Mouse (Mus musculus): ENCODE results near the gene Cltrn.

Gene Cltrn

GRCm38 (mm10) chrX:164145463-164146250 lies 57.0 kb downstream of the Cltrn start:
- no peak for DNase-seq

- DNase-seq = peak; percentile 33
Observed at GRCm38 (mm10) chrX:164152703-164153102, 64.1 kb downstream of the Cltrn start.

- no peak for DNase-seq
Observed at GRCm38 (mm10) chrX:164153606-164154005, 65.0 kb downstream of the Cltrn start.

GRCm38 (mm10) chrX:164154594-164154993 lies 66.0 kb downstream of the Cltrn start:
- DNase-seq = no peak

GRCm38 (mm10) chrX:164164681-164165080 lies 76.1 kb downstream of the Cltrn start:
- no peak for DNase-seq
